Mouse (Mus musculus): ENCODE measurements around the gene Vmn2r29. TPM values are rescaled to one million over a fixed set of nuclear protein-coding genes. Genes with fewer than 3 reads are reported as not detected.

Vmn2r29 gene
- 11.0 TPM for polyA plus RNA-seq (2014; fragmentation: Illumina TruSeq; extraction: RNeasy Lipid Tissue Mini Kit (QIAGEN cat#74804); ENCODE audit: low read depth, low replicate concordance)

GRCm38 (mm10) chr7:7247228-7247627, at the start of gene Vmn2r29:
Gene Vmn2r29 (minus strand): TSS chr7:7247328.

GRCm38 (mm10) chr7:7277966-7278567, 30.9 kb upstream of the Vmn2r29 start, which contains the start of gene Gm45844:
Gene Gm45844 (minus strand): TSS chr7:7278289.

GRCm38 (mm10) chr7:7209313-7210151, 37.6 kb downstream of the Vmn2r29 start, which contains the start of gene Zfp772:
Gene Zfp772 (minus strand): TSS chr7:7209998.

Other genes with a start within 250 kb of the Vmn2r29 start
- gene Zfp954, start 125.8 kb downstream of the Vmn2r29 start, polyA plus RNA-seq (2014; fragmentation: Illumina TruSeq; extraction: RNeasy Lipid Tissue Mini Kit (QIAGEN cat#74804); ENCODE audit: low read depth, low replicate concordance): 9.6 TPM
- gene Zfp773, start 110.6 kb downstream of the Vmn2r29 start, polyA plus RNA-seq (2014; fragmentation: Illumina TruSeq; extraction: RNeasy Lipid Tissue Mini Kit (QIAGEN cat#74804); ENCODE audit: low read depth, low replicate concordance): 2.7 TPM
- 6.9 TPM for gene Zfp418, start 76.0 kb downstream of the Vmn2r29 start, polyA plus RNA-seq (2014; fragmentation: Illumina TruSeq; extraction: RNeasy Lipid Tissue Mini Kit (QIAGEN cat#74804); ENCODE audit: low read depth, low replicate concordance)
- 11.0 TPM for gene Zfp772, start 37.3 kb downstream of the Vmn2r29 start, polyA plus RNA-seq (2014; fragmentation: Illumina TruSeq; extraction: RNeasy Lipid Tissue Mini Kit (QIAGEN cat#74804); ENCODE audit: low read depth, low replicate concordance)
- 11.6 TPM for gene Gm45844, start 31.0 kb upstream of the Vmn2r29 start, polyA plus RNA-seq (2014; fragmentation: Illumina TruSeq; extraction: RNeasy Lipid Tissue Mini Kit (QIAGEN cat#74804); ENCODE audit: low read depth, low replicate concordance)
- 124 TPM for gene Clcn4, start 53.5 kb upstream of the Vmn2r29 start, polyA plus RNA-seq (2014; fragmentation: Illumina TruSeq; extraction: RNeasy Lipid Tissue Mini Kit (QIAGEN cat#74804); ENCODE audit: low read depth, low replicate concordance)
- gene Vmn2r30, start 90.3 kb upstream of the Vmn2r29 start, polyA plus RNA-seq (2014; fragmentation: Illumina TruSeq; extraction: RNeasy Lipid Tissue Mini Kit (QIAGEN cat#74804); ENCODE audit: low read depth, low replicate concordance): not detected
- not detected for gene Gm45783, start 127.2 kb upstream of the Vmn2r29 start, polyA plus RNA-seq (2014; fragmentation: Illumina TruSeq; extraction: RNeasy Lipid Tissue Mini Kit (QIAGEN cat#74804); ENCODE audit: low read depth, low replicate concordance)
- not detected for gene Vmn2r31, start 152.4 kb upstream of the Vmn2r29 start, polyA plus RNA-seq (2014; fragmentation: Illumina TruSeq; extraction: RNeasy Lipid Tissue Mini Kit (QIAGEN cat#74804); ENCODE audit: low read depth, low replicate concordance)
- gene Vmn2r32, start 232.7 kb upstream of the Vmn2r29 start, polyA plus RNA-seq (2014; fragmentation: Illumina TruSeq; extraction: RNeasy Lipid Tissue Mini Kit (QIAGEN cat#74804); ENCODE audit: low read depth, low replicate concordance): not detected